Mouse (Mus musculus): Measurements from ENCODE around the gene Tbkbp1.

- TF ChIP-seq CTCF (IDR thresholded peaks at IDR 0.05; ENCODE audit: low read depth, low read length) (no peak), GATA1 (IDR thresholded peaks at IDR 0.05; ENCODE audit: borderline replicate concordance, low read length) (no peak), TAL1 (conservative IDR thresholded peaks at IDR 0.05; ENCODE audit: low read depth, low read length) (peak; percentile 73)
These were observed 26.9 kb upstream of the Tbkbp1 start for GRCm38 (mm10) chr11:97178198-97178597.

All from G1E (cell line).